Mouse (Mus musculus) testis, postnatal 10 days (tissue): ENCODE results near the gene Elp6.
A peak's percentile ranks its signal among the peaks of the same experiment; 100 is the strongest.

Experiments used
- DNase-seq: peaks from one replicate; pipeline ENCODE4 v3.0.0; 2021; ENCODE audit warnings: low spot score

Elp6 gene

DNA sequence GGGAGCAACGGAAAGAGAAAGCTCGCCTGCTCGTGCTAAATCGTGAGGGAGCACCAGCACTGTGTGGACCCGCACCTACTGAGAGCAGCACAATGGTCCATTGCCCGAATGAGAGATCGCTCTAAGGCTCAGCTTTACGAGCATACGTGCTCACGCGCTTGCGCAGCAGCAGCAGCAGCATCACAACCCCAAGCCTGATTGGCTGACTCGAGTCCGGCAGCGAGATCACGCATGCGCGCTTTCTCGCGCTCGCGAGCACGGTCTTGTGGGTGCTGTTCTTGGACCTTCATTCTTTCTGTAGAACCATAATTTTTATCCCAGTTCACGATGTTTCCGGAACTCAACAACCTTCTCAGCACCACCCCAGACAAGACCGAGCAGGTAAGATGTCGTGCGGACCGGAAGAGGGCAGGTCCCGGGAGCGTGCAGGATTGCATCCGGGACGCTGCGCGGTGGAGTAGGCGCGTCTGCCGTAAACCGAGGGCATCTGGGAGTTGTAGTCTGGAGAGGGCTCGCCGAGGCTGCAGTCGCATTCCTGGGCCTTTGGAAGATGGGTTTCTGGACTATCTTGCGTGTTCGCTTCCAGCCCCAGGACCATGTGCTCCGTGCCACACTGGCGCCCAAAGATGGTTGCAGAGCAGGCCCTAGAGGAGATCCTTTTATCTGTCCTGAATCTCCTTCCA is at the start of gene Elp6:
TSS of gene Elp6 (plus strand) at position 205 of the 683 bp plus-strand sequence.
- peak; percentile 87 for DNase-seq

DNA sequence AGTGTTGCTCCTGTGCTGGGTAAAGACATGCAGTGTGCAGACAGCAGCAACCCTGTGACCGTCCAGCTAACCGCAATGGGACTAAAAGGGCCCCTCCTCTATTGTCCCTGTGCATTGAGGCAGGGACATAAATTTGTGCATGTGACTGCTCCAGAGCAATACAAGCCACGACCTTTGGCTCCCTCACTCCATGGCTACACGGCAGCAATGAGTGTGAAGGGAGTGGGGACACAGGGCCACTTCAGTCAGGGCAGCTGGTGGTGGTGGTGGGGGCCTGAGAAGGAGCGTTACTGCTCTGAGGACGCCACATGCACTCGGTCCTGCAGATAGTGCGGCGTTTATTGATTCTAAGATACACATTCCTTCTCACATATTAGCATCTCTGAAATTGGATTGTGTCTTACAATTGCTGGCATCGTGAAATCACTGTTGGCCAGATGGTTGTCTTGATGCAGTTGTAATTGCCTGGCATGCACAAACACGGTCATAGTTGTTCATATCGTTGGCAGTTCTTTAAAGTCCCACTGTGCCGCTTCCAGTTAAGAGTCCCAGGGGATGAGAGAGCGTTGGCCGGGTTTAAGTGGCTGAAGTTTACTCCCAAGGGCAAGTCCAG is 49.5 kb upstream of the Elp6 start:
- DNase-seq = no peak

DNA sequence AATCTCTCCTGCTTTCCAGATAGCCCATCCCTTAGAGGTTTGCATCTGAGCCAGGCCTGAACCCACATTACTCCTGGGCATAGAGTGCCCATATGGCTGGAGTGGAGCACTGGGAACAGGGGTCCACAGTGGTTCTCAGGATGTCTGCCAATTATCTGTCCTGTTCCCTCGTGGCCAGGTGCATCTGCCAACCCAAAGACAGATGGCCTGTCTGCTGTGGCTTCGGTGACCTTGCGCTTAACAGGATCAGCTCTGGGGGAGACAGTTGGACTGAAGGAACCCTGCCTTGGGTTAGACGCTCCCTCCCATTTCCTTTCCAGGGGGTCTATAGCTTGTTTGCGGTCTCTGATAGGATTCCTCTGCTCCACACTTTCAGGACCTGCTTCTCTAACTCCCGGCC is 46.3 kb upstream of the Elp6 start:
- DNase-seq = no peak

DNA sequence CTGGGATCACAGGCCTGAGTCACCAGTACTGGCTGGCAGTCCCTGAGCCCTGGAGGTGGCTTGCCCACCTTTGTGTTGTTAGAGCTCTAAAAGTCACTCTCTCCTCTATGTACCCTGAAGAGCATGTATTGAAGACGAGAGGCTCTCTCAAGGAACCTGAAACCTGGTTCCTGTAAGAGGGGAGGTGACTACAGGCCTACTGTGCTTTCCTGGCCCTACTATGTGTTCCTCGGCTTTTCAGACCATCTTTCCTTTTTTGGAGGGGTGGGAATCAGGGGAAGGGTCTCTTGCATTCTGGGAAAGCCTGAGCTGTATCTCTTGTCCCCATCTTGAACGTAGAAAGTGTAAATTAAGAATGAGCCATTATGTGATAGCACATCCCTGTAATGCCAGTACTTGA is 45.9 kb upstream of the Elp6 start:
- no peak for DNase-seq

DNA sequence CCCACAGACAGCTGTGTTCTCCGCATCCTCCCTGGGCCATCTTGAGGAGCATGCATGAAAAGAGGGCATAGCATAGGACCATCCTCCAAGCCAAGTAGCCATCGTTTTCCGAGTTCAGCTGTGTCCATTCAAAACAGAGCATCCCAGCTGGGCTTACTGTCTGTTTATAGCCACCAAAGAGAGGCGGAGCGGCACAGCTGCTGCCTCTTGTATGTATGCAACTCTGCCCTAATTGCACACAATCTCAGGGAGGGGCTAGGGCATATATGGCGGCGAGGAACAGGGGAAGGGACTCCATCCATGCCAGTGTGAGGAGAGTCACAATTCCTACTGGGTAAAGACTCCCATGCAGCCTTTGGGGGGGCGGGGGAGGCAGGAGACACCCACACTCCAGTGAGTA is 41.8 kb upstream of the Elp6 start:
- DNase-seq = peak; percentile 25

DNA sequence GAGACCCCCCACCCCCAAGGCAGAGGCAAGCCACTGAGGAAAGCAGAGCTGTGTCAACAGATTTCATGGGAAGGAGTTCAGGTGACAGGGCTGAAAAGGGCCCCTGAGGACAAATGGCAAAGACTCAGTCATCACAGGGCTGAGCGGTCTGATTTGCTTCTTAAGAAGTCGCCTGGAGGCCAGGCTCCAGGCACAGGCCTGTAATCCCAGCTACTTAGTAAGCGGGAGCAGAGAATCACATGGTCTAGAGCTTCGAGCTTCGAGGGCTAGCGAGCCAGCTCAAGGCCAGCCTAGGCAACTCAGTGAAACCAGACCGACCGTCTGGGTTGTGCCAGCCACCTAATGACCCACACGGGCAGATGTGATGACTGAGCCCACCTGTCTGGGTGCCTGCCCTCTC is 40.0 kb upstream of the Elp6 start:
- peak; percentile 34 for DNase-seq

DNA sequence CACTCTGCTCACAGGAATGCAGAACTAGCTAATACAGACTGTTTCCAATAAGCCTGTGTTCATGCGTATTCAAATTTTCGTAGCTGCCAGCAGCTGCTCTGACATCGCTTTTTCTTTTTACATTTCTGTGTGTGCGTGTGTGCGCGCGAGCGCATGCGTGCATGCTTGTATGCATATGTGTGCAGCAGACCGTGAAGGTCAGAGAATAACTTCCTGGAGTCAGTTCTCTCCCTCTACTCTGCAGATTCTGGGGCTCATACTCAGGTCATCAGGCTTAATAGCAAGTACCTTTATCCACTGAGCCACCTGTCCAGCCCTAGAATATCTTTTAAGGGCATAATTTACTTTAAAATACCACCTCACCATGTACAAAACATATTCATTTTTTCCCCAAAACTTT is 36.6 kb upstream of the Elp6 start:
- no peak for DNase-seq

DNA sequence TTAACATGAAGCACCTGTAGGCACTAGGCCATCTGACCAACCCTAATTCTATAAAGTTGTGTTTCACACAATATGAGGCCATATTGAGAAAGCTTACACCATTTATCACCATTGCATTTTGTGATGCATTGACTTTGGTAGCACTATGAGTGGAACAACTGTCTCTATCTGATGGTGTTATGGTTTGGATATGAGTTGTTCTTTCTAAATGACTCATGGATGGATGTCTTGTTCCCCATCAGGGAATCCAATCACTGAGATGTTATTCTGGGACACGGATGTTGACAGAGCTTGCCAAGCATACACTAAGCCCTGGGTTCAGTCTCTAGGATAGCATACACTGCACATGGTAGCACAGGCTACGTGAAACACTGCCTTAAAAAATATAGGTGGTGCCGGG is 32.6 kb upstream of the Elp6 start:
- no peak for DNase-seq

DNA sequence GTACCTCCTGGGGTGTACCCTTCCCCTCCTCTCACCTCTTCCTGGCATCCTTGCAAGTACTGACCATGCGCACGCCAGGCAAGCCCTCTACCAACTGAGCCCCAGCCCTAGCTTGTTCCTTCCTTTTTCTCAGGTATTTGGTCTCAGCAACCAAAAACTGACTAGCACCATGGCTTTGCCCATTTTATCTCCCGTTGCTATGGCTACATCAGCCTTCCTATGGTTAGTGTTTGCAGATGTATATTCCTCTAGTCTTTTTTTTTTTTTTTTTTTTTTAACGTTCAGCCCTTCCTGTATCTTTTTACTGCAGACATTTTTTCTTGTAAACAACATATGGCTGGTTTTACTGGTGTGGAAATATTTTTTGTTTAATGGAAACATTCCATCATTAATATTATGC is 31.5 kb upstream of the Elp6 start:
- DNase-seq = no peak

DNA sequence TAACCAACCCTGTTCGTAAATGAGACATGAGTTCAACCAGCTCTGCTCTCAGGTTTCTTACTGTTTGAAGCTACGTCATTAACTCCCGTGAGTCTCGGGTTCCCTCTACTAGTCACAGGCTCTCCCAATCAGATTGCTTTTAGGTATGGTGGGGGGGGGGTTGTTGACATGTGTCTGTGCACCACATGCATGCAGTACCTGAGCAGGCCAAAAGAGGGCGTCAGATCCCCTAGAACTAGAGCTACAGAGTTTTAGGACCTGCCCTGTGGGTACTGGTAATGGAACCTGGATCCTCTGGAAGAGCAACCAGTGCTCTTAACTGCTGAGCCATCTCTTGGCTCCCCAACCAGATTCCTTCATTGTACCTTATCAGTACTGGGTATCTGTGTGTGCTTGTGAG is 29.1 kb upstream of the Elp6 start:
- DNase-seq = peak; percentile 60

DNA sequence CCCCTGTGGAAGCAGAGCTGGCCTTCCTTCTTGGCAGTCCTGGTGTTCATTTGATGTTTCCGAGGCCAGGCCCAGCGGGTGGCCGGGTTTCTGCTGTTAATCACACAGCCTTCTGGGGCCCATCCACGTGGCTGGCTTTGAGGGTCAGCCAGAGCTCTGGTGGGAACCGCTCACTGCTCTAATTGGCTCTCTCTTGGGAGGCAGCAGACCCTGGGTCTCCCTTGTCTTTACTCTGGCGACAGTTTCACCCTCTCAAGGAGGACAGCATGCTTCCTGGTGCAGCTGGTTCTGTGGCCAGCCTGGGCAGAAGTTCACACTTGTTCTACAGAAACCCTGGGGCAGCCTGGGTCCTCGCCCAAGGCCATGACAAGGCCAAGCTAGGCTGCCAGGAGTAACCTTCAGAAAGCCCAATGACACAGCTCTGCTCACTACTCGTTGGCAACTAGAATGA is 27.5 kb upstream of the Elp6 start:
- DNase-seq = no peak

DNA sequence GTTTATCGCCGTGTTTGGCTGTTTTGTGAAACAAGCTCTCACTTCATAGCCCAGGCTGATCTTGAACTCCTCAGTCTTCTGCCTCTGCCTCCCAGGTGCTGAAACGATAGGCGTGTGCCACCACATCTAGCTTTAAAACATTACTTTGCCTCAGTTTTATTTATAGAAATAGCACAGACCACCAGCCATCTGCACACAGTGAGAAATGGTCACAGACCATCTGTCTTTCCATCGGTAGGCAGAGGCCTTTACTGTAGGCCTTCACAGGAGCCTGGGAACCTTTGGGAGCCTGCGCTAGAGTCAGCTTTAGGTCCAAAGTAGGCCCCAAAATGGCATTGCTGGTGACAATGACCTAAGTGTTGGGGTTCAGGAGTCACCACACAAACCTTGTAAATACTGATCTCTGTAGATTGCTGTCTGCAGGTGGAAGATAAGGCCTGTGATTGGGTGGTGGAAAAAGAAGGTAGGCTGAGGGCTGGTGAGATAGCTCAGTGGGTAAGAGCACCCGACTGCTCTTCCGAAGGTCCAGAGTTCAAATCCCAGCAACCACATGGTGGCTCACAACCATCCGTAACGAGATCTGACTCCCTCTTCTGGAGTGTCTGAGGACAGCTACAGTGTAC is 20.8 kb upstream of the Elp6 start:
- DNase-seq = no peak

DNA sequence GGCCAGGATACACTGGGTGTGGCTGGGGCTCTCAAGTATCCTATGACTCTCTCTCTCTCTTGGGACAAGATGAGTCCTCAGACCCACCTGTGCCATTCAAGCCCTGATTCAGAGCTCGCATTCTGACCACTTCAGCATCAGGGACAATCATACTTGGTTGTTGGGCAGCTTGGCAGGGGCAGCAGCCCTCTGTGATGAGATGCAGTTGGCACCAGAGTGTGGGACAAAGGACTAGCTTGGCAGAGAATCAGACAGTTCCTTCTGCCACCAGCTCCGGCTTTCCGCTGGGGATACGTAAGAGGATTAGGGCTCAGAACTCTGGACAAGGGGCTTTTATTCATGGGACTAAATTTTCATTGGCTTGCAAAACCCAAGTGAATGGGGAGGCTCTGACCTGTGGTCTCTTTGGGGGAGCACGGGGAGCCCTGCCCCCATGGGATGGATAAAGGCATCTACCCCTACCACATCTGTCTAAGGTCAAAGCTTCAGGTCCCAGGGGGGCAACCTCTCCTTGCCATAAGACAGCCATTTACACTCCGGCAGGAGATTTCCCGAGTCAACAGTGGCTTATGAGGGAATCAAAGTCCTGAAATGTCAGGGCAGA is 17.6 kb upstream of the Elp6 start:
- peak; percentile 23 for DNase-seq

DNA sequence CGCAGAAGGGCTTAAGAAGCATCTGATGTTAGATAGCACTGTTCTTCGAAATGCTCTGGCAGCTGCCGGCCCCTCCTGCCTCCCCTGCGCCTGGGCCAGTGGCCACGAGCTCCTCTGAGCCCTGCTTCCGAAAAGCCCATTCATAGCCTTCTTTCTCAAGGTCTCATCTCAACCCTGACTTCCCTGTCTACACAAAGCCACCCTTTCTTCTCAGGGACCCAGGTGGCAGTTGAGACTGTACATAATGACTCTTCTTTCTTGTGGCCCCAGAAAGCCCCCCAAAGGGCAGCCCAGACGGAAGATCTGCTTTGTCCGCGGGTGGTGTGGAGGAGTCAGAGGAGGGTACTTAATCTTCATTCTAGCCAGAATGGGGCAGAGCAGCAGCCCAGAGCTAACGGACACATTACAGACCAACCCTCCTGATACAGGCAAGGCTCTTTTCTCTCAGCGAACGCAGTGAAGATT is 11.7 kb upstream of the Elp6 start:
- DNase-seq = peak; percentile 64

DNA sequence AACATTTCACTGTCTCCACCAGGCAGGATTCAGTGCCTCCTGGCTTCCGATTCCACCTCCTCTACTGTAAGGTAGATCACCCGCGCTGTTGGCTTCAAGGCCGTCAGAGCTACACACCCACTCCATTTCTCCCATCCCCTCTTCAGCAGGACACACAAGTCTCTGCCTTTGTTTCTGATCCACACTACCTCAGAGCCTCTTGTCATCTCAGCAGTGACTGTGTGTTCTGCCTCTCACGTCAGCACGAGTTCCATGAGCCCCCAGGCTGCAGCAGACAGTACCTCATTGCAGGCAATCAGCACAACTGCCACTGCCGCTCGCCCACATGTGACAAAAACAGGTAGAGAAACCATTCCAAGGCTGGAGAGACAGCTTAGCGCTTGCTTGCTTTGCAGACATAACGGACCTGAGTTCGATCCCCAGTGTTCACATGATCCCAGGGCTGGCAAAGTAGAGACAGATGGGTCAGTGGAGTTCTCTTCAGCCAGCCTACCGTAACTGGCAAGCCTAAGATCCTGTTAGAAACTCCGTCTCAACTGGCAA is 11.0 kb upstream of the Elp6 start:
- DNase-seq = no peak

DNA sequence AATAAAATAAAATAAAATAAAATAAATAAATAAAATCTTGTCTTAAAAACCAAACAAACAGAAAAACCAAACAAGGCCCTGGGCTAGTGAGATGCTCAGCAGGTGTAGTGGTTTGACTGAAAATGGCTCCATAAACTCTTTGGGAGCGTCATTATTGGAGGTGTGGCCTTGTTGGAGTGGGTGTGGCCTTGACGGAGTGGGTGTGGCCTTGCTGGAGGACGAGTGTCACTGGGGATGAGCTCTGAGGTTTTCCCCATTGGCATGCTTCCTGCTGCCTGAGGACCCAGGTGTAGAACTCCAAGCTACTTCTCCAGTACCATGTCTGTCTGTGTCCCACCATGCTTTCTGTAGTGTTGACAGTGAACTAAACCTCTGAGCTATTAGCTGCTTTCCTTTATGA is 10.2 kb upstream of the Elp6 start:
- DNase-seq = no peak

DNA sequence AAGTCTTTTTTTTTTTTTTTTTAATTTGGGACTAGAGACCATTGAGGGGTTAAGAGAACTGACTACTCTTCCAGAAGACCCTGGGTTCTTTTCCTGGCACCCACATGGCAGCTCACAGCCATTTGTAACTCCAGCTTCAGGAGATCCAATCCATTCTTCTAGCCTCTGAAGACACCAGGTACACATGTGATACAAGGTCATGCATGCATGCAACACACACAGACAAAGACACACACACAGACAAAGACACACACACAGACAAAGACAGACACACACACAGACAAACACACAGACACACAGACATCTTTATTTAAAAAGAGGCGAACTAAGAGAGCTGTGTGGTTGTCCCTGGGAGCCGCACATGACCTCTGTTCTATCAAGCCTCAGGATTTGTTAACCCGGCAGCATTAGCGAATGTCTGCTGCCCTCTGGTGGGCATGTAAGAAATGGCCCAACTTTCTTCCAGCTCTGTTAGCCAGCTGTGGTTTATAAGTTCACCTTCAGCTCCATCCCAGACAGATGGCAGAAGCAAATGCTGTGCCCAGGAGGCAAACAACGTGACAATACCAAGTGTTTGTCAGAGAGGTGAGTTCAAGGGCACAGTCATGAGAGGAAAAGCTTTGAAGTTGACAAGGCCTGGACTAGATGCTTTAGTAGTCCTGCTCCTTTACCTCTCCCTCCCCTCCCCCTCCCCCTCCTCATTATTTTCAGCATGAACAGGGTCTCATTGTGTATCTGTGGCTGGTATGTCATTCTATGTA is 7.9 kb upstream of the Elp6 start:
- DNase-seq = peak; percentile 91

DNA sequence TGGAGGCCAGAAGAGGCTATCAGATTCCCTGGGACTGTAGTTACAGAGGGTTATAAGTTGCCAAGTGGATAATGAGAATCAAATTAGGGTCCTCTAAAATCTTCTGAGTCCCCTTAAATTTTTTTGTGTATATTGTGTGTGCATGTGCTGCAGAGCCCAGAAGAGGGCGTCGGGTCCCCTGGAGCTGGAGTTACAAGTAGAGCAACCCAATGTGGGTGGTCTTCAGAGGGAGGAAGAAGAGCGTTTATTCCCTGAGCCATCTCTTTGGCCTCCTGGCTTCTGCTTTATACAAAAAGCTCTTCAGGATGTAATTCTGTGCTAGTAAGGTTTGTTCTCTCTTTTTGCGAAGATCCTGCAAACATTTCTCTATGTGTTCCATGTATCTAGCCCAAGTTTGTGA is 457 bp upstream of the Elp6 start:
- DNase-seq = no peak

DNA sequence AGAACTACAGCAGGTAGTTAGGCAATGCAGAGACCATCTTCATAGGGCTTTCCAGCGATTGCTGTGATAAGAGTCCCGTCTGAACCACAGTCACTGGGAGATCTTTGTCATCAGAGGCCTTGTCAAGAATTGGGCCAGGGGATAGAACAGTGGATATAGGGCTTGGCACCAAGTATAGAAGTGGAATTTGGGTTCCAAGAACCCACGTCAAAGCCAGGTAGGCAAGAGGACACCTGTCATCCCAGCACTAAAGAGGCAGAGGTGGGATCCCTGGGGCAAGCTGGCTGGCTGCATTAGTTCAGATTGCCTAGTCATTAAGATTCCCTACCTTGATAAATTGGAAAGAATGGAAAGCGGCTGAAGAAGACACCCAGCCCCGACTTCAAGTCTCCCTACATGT is 1.4 kb downstream of the Elp6 start:
- DNase-seq = no peak

DNA sequence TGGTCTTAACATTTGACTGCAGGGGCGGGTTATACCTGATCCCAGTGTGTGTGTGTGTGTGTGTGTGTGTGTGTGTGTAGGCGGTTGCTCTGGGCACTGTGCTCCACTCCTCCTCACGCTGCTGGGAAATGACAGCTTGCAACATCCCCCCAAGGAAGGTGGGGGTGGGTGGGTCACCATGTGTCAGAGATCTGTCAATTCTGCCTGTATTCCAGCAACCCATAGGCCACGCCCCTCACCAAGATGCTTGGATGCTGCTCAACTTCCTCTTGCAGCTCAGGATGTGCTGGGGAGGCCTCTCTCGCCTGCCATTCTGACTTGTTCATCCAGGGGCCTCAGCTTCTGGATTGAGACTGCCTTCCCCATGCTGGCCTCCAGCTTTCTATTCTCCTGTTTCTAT is 9.7 kb downstream of the Elp6 start:
- DNase-seq = no peak

DNA sequence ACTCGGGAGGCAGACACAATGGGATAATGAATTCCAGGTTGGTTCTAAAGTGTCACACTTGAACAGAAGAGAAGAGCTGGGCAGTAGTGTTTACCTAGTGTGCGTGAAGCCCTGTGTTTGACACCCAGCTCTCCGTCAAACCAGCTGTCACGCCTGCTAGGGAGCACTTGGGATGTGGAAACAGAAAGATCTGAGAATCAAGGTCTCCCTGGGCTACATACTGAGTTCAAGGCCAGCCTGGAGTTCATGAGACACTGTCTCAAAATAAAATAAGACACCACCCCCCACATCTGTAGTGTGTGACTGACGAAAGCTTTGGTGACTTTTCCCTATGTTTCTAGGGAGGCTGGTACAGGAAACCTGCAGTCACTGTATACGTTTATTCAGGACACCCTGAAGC is 10.4 kb downstream of the Elp6 start:
- DNase-seq = no peak

DNA sequence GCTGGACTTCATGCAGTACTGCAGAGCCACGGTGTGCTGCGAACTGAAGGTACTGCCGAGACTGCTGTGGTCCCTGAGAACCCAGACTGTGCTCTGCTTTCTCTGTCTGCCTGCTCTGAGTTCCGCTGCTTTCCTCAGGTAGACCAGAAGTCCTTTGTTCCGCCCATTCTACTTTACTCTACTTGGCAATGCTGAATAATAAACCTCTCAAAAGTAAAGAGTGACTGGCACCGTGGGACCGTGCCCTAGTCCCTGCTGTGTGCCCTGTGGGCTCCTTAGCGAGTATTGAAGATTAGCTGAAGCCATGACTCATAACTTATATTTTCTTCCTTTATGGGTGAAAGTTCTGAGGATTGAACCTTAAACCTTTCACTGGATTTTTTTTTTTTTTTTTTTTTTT is 10.9 kb downstream of the Elp6 start:
- DNase-seq = no peak
